Mouse (Mus musculus): ENCODE results near the gene Gm49325.

Gm49325 gene

GRCm38 (mm10) chr10:77605908-77606826, at the start of gene Gm49325, which contains the start of gene Sumo3:
Gene Gm49325, plus strand, starts transcription at chr10:77606197.
Gene Sumo3, plus strand, starts transcription at chr10:77606097.
- DNase-seq (ENCODE audit: low spot score in 2 of 2) = peak; percentile 93 to 94

GRCm38 (mm10) chr10:77556631-77557030, 49.4 kb upstream of the Gm49325 start:
- DNase-seq (ENCODE audit: low spot score in 2 of 2) = no peak

DNA sequence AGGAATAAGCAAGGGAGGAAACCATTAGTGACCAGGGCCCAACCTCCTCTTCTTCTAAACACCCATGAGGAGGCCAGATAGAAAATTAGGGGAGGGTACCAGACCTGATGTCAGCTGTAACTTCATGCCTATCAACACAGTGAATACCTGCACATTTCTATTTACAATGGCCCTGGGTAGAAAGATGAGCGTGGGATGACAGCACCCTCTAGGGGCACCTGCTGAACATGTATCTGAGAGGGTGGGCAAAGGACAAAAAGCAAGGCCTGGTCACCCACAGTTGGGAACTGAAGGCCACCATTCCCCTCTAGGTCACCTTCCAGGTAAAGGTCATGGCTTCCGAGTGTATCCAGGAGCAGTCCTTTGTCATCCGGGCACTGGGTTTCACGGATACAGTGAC, 48.4 kb upstream of the Gm49325 start:
- DNase-seq (ENCODE audit: low spot score in 2 of 2) = no peak

- no peak for DNase-seq (ENCODE audit: low spot score in 2 of 2)
These were observed 45.9 kb upstream of the Gm49325 start for GRCm38 (mm10) chr10:77560090-77560489.

GRCm38 (mm10) chr10:77560830-77561229, 45.2 kb upstream of the Gm49325 start:
- no peak for DNase-seq (ENCODE audit: low spot score in 2 of 2)

GRCm38 (mm10) chr10:77561508-77561907, 44.5 kb upstream of the Gm49325 start:
- no peak for DNase-seq (ENCODE audit: low spot score in 2 of 2)

DNA sequence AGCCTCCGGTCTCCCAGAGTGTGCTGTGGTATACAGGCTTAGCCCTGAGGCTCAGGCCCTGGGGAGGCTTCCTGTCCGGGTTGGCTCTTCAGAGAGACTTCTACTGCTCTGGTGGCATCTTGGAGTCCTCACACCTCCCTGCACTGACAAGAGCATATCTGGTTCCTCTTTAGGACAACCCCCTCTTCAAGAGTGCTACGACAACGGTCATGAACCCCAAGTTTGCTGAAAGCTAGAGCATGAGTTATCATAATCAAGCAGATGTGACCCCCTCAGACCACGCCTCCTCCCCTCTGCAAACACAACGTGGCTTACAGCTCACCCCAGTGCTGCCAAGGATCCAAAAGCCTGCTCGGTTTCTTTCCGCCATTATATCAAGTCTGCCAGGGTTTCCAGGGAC, 41.0 kb upstream of the Gm49325 start:
- no peak for DNase-seq (ENCODE audit: low spot score in 2 of 2)

DNA sequence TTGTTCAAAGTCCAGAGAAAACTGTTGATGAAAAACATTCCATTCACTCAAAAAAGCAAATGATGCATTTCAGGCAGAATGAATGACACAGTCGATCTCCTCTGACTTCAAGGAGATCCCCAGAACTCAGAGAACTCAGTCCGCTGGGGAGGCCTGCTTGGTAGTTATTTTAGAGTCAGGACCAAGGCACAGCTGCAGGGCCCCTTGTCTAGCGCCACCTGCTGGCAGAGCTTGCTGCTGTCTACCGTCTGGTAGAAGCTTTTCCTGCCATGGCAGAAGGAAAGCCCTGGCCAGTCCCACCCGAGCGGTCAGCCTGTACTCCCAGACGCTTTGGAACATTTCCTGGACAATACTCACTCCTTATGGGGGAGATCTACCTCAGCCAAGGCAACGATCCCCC, 39.3 kb upstream of the Gm49325 start:
- DNase-seq (ENCODE audit: low spot score in 2 of 2) = peak in 1 of 2 experiments; percentile 67

DNA sequence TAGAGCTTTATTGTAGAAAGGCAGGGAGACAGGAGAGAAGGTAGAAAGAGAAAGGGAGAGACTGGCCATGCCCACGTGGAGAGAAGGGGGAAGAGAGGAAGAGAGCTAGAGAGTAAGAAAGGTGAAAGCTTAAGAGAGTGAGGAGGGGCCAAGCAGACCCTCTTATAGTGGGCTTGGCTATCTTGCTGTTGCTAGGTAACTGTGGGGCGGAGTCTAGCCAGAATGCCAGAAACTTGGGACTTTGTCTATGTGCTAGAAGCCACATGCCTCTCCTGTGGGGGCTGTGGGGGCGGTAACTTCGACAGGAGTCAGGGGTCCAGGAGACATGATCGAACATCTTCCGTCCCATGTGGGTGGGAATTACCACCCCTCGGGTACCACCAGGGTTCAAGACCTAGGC, 36.5 kb upstream of the Gm49325 start:
- DNase-seq (ENCODE audit: low spot score in 2 of 2) = no peak

- no peak for DNase-seq (ENCODE audit: low spot score in 2 of 2)
These were observed 35.9 kb upstream of the Gm49325 start for GRCm38 (mm10) chr10:77569973-77570658.

- DNase-seq (ENCODE audit: low spot score in 2 of 2) = no peak
These were observed 33.8 kb upstream of the Gm49325 start for GRCm38 (mm10) chr10:77572225-77572624.

GRCm38 (mm10) chr10:77573162-77573561, 32.8 kb upstream of the Gm49325 start:
- DNase-seq (ENCODE audit: low spot score in 2 of 2) = no peak

DNA sequence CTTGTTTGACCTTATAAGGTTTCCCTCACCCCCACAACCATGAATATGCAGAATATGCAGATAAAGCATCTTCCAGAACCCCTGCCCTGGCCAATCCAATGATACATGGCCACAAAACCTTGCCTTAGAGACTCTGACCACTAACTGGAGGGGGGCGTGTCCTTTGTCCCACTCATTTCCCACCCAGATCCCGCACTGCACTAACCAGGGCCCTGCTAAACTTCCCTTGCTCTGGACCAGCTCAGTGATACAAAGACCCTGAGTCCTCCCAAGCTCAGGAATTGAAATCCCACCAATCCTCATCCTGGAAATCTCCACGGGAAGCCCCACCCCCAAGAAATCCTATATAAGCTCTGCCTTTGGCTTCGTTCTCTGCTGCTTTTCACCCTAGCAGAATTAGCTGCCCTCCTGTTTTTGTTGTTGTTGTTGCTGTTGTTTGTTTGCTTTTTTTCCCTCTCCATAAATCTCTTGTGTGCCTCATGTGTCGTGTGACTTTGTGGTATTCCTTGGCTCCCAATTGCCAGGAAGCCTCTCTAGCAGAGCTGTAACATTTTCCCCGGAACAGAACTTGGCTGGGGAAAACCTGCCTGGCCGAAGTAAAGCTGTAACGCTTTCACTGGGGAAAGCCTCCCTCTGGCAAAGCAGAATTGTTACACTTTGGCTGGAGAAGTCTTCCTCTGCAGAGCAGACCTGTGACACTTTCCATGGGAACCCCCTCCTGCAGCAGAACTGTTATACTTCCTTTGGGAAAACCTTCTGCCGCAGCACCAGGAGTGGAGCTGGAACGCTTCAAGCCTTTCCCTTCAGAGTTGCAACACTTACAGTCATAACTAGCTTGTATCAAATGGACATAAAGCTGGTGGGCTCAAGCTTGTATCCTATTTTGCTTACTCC, 25.7 kb upstream of the Gm49325 start:
- no peak for DNase-seq (ENCODE audit: low spot score in 2 of 2)

GRCm38 (mm10) chr10:77581023-77581407, 25.0 kb upstream of the Gm49325 start:
- no peak for DNase-seq (ENCODE audit: low spot score in 2 of 2)

DNA sequence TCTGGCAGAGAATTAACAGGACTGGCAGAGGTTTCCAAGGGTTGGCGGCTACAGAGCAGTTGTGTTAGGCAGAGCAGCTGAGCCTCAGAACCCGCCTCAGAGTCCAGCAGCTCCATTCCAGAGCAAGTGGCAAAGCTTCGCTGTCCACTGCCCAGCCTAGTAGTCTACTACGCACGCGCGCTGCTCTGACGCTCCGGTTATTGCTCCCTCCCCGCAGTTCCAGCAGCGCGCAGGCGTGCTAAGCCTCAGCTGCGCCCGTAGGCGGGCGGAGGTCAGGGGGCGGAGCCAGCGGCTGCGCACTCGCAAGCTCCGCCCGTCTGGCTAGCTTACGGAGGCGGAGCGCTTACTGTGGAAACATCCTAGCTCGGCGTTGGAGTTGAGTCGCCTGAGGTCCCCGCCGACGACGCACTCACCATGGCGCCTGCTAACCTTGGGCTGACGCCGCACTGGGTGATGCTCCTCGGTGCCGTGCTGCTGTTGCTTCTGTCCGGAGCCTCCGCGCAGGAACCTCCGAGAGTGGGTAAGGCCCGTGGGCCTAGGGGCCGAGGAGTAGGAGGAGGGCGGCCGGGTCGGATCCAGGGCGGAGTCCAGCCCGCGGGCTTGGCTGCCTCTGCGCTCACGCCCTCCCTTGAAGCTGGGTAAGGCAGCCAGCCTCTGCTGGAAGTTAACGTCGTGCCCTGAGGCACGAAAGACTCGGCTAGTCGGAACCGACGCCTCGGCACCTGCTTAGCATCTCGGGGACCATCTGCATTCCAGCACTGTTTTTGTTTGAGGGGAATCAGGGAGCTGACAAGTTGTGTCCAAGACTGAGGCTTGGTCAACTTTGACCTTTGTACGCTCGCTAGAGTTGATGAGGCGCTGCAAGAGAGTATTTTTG, 24.4 kb upstream of the Gm49325 start, which contains the start of gene Pttg1ip:
Gene Pttg1ip (plus strand): TSS at position 313 of the 877 bp plus-strand sequence.
- peak; percentile 93 for DNase-seq (ENCODE audit: low spot score in 2 of 2)

- DNase-seq (ENCODE audit: low spot score in 2 of 2) = no peak
These were observed 23.7 kb upstream of the Gm49325 start for GRCm38 (mm10) chr10:77582285-77582618.

DNA sequence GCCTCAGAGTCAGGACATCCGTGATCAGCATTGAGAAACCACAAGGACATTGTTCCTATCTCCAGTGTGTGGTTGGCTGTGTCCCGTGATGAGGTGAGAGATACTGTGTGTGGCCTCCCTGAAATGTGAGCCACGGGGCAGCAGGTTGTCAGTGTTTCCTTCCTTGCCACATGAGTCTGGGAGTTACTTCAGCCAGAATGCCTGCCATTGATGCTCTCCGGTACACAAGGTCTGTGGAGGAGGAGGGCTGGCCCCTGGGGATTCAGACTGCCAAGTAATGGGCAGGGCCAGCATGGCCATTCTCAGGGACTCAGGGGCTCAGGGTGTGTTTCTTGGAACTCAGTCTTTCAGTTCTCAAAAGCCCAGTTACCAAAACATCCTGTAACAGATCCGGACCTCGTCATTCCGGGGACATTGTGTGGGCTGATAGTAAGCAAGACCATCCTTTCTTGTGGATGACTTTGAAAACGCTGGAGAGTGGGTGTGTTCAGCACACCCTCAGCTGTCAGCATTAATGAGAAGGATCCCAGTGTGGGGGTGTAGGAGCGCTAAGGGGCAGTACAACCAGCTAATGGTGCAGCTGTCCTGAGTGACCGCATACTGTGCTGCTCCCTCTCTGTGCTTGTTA, 22.1 kb upstream of the Gm49325 start:
- DNase-seq (ENCODE audit: low spot score in 2 of 2) = no peak

- no peak for DNase-seq (ENCODE audit: low spot score in 2 of 2)
These were observed 19.4 kb upstream of the Gm49325 start for GRCm38 (mm10) chr10:77586637-77587036.

GRCm38 (mm10) chr10:77587091-77587775, 18.8 kb upstream of the Gm49325 start:
- DNase-seq (ENCODE audit: low spot score in 2 of 2) = no peak

DNA sequence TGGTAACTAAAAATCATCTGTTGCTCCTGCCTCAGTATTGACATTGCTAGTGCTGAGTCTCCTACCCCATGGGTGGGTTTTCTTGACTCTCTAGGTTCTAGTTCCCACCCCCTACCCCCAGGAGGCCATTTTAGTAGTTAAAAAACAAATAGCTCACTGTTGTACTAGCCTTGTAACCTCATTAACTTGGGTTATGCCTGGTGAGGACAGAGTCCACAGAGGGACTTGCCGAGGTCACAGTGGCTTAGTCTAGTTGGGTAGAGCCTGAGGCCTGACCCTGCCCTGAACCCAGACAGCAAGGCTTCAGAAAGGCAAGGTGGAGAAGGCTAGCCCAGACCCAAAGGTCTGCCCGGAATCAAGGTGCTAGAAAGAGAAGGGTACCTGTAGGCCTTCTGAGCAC, 18.0 kb upstream of the Gm49325 start:
- no peak for DNase-seq (ENCODE audit: low spot score in 2 of 2)
